Mouse (Mus musculus): ENCODE measurements at regions not wholly inside any gene's neighbourhood (a gene's known extent, or its start where the extent isn't known, plus 50 kb on each side); places are given as distances from the start of the nearest gene placed in this dataset.

- TF ChIP-seq CTCF (conservative IDR thresholded peaks at IDR 0.05; ENCODE audit: insufficient read depth, insufficient read length, low read depth, low read length), result no peak
- TF ChIP-seq POLR2A (IDR thresholded peaks at IDR 0.05; ENCODE audit: low read depth, low read length), result no peak
Observed at GRCm38 (mm10) chr3:134611516-134612297, 217.1 kb upstream of the Tacr3 start.

Measured in kidney, adult 2 months (tissue).